Comparison of ENCODE assay signal across 8 mouse cellular contexts in genomic region chr19:4338162-4338561, GRCm38 (mm10). TPM values are rescaled to one million over a fixed set of nuclear protein-coding genes. Genes with fewer than 3 reads are reported as not detected.
A peak's percentile ranks its signal among the peaks of the same experiment; 100 is the strongest.
DNase-seq lines count a peak whose midpoint lies in the region; ATAC-seq lines count a peak whose summit lies in the region.

No protein-coding gene starts in this region.

- H3K9me3 ChIP-seq in forebrain, embryonic 10.5 days: no peaks in the 10 kb centered on the region
- no peaks in the 10 kb centered on the region for H3K9me3 ChIP-seq in forebrain, embryonic 13.5 days (replicated peaks)

- 47% methylated on average over 2 of the region's 2 CpGs for WGBS in forebrain, embryonic 10.5 days
- 35% methylated on average over 2 of the region's 2 CpGs for WGBS in forebrain, embryonic 13.5 days

- no peak overlapping the region for H3K4me2 ChIP-seq in forebrain, embryonic 13.5 days

- no peak overlapping the region for H3K9ac ChIP-seq in forebrain, embryonic 13.5 days

- peaks cover 73% of the 10 kb centered on the region for H3K36me3 ChIP-seq in forebrain, embryonic 10.5 days (replicated peaks)
- H3K36me3 ChIP-seq in forebrain, embryonic 13.5 days (ENCODE audit: poor library complexity, severe bottlenecking): peaks cover 36% of the 10 kb centered on the region

- H3K4me1 ChIP-seq in forebrain, embryonic 10.5 days: peaks cover 20% of the 10 kb centered on the region
- peaks cover 10% of the 10 kb centered on the region for H3K4me1 ChIP-seq in forebrain, embryonic 13.5 days

- DNase-seq in forebrain, embryonic 10.5 days (ENCODE audit: extremely low spot score, low spot score): peak; percentile 35
- peak; percentile 62 for DNase-seq in testis, postnatal 10 days (ENCODE audit: low spot score)
- no peak for DNase-seq in testis, postnatal 14 days (ENCODE audit: low spot score)
- DNase-seq in thymus, postnatal 25 days: peak; percentile 68

- ATAC-seq in forebrain, embryonic 13.5 days: no peak
- peak; percentile 68 for ATAC-seq in common myeloid progenitor, adult 5-6 weeks (replicated peaks; ENCODE audit: low read depth, poor library complexity, severe bottlenecking)
- ATAC-seq in inflammation-experienced regulatory T-cells, adult 6 months: peak; percentile 41
- peak; percentile 67 for ATAC-seq in megakaryocyte, adult 5-6 weeks (ENCODE audit: poor library complexity, severe bottlenecking)

- no peak overlapping the region for H3K27ac ChIP-seq in forebrain, embryonic 10.5 days
- no peak overlapping the region for H3K27ac ChIP-seq in forebrain, embryonic 13.5 days

- H3K27me3 ChIP-seq in forebrain, embryonic 10.5 days (ENCODE audit: poor library complexity, severe bottlenecking): no peaks in the 10 kb centered on the region
- no peaks in the 10 kb centered on the region for H3K27me3 ChIP-seq in forebrain, embryonic 13.5 days

- no peak overlapping the region for H3K4me3 ChIP-seq in forebrain, embryonic 10.5 days
- H3K4me3 ChIP-seq in forebrain, embryonic 13.5 days: no peak overlapping the region

RNA-seq across cellular contexts. Expression of gene Grk2, which starts 32.1 kb away (rescaled TPM):
- 13.6 and 15.0 TPM in 2 replicates for polyA plus RNA-seq in forebrain, embryonic 10.5 days (2016; fragmentation: Nextera tagmentation; extraction: Ambion mirVana)
- 14.4 and 15.6 TPM in 2 replicates for polyA plus RNA-seq in forebrain, embryonic 13.5 days (2015; fragmentation: Nextera tagmentation; extraction: Ambion mirVana)
- 186 and 204 TPM in 2 replicates for total RNA-seq in common myeloid progenitor, adult 5-6 weeks (2017)
- 10 to 100 TPM; 81.3 to 90.8 (median 85.9) TPM for polyA plus RNA-seq in inflammation-experienced regulatory T-cells, adult 6 months (2017; shearing (Covaris generic))
- 278 TPM in 2 replicates for total RNA-seq in megakaryocyte, adult 5-6 weeks (2015)
- total RNA-seq in megakaryocyte, adult 5-6 weeks (2017): 231 and 296 TPM in 2 replicates

RNA-seq across cellular contexts. Expression of gene Ankrd13d, which starts 55.2 kb away (rescaled TPM):
- polyA plus RNA-seq in forebrain, embryonic 10.5 days (2016; fragmentation: Nextera tagmentation; extraction: Ambion mirVana): 7.9 and 9.2 TPM in 2 replicates
- 14.0 and 15.2 TPM in 2 replicates for polyA plus RNA-seq in forebrain, embryonic 13.5 days (2015; fragmentation: Nextera tagmentation; extraction: Ambion mirVana)
- 0.58 and 3.7 TPM in 2 replicates for total RNA-seq in common myeloid progenitor, adult 5-6 weeks (2017)
- 1 to 10 TPM in 2 of 3 experiments, under 1 TPM in 1; 0.87 to 3.0 (median 2.3) TPM for polyA plus RNA-seq in inflammation-experienced regulatory T-cells, adult 6 months (2017; shearing (Covaris generic))
- 6.5 and 7.2 TPM in 2 replicates for total RNA-seq in megakaryocyte, adult 5-6 weeks (2015)
- total RNA-seq in megakaryocyte, adult 5-6 weeks (2017): 8.7 and 10.5 TPM in 2 replicates

RNA-seq across cellular contexts. Expression of gene Kdm2a, which starts 59.9 kb away (rescaled TPM):
- 55.2 and 57.2 TPM in 2 replicates for polyA plus RNA-seq in forebrain, embryonic 10.5 days (2016; fragmentation: Nextera tagmentation; extraction: Ambion mirVana)
- polyA plus RNA-seq in forebrain, embryonic 13.5 days (2015; fragmentation: Nextera tagmentation; extraction: Ambion mirVana): 38.8 and 43.9 TPM in 2 replicates
- 73.3 and 90.3 TPM in 2 replicates for total RNA-seq in common myeloid progenitor, adult 5-6 weeks (2017)
- 10 to 100 TPM; 67.5 to 97.8 (median 86.3) TPM for polyA plus RNA-seq in inflammation-experienced regulatory T-cells, adult 6 months (2017; shearing (Covaris generic))
- 60.4 and 63.0 TPM in 2 replicates for total RNA-seq in megakaryocyte, adult 5-6 weeks (2015)
- total RNA-seq in megakaryocyte, adult 5-6 weeks (2017): 54.7 and 72.5 TPM in 2 replicates
